Mouse (Mus musculus) forebrain, embryonic 14.5 days (tissue): Measurements from ENCODE around the gene Elmsan1. TPM values are rescaled to one million over a fixed set of nuclear protein-coding genes. Genes with fewer than 3 reads are reported as not detected.

Source experiments
- ATAC-seq: fragments of 200-750 bp; cut with Nextera tagmentation; 2 replicates; pipeline ENCODE4 v1.8.0; 2017; ENCODE audit warnings: mild to moderate bottlenecking, moderate library complexity
- DNase-seq: peaks from one replicate; pipeline ENCODE4 v3.0.0-alpha.2; 2015; ENCODE audit warnings: low spot score
- H3K27ac ChIP-seq: fragments of 300-500 bp; sonication (generic); 2 replicates; pipeline ENCODE4 v1.5.1; 2014; ENCODE audit warnings: low read depth, mild to moderate bottlenecking, control low read depth, low read length, moderate library complexity
- H3K27me3 ChIP-seq: fragments of 300-500 bp; sonication (generic); replicated peaks from 2 replicates; pipeline ENCODE4 v1.6.1; 2014; ENCODE audit warnings: low read length, control low read depth, mixed read lengths; ENCODE audit not compliant: control insufficient read depth, insufficient read depth
- H3K36me3 ChIP-seq: fragments of 300-500 bp; sonication (generic); 2 replicates; pipeline ENCODE4 v1.6.1; 2014; ENCODE audit warnings: low read length, control low read depth; ENCODE audit not compliant: control insufficient read depth, insufficient read depth
- H3K4me1 ChIP-seq: fragments of 300-500 bp; sonication (generic); 2 replicates; pipeline ENCODE4 v1.6.1; 2014; ENCODE audit warnings: antibody characterized with exemption, low read length, control low read depth; ENCODE audit not compliant: control insufficient read depth, insufficient read depth
- H3K4me2 ChIP-seq: fragments of 300-500 bp; sonication (generic); 2 replicates; pipeline ENCODE4 v1.6.1; 2014; ENCODE audit warnings: mild to moderate bottlenecking, control low read depth, low read length
- H3K4me3 ChIP-seq: fragments of 300-500 bp; sonication (generic); 2 replicates; pipeline ENCODE4 v1.5.1; 2014; ENCODE audit warnings: low read depth, low read length, control low read depth
- H3K9ac ChIP-seq: fragments of 300-500 bp; sonication (generic); 2 replicates; pipeline ENCODE4 v1.6.1; 2014; ENCODE audit warnings: mild to moderate bottlenecking, low read length, control low read depth, moderate library complexity
- H3K9me3 ChIP-seq: fragments of 300-500 bp; sonication (generic); replicated peaks from 2 replicates; pipeline ENCODE4 v1.6.1; 2016; ENCODE audit warnings: low read length, control low read depth, mixed read lengths; ENCODE audit not compliant: control insufficient read depth
- WGBS: fragments of 180-500 bp; shearing (Covaris S2); extraction: QIAGEN DNeasy Blood & Tissue Kit; methylation state at CpG from one replicate; pipeline ENCODE4 v1.1.7; 2014; 5-methylcytosine and 5-hydroxymethylcytosine counted together
- polyA plus RNA-seq: library from polyadenylated mRNA; unstranded; fragments of >200 nt; fragmentation: Nextera tagmentation; extraction: Ambion mirVana; gene quantifications from 2 replicates; pipeline ENCODE4 v1.2.1, GENCODE M21; 2014

Gene Elmsan1
- polyA plus RNA-seq, 1 experiment from 2014 or later, result 3.2 TPM

GRCm38 (mm10) chr12:84152352-84153190 lies 66.1 kb downstream of the Elmsan1 start:
- 76% methylated on average over 32 of the region's 32 CpGs for WGBS
- peaks cover 58% of the 10 kb centered on the region for H3K36me3 ChIP-seq
- ATAC-seq, result no peak

GRCm38 (mm10) chr12:84151911-84152310 lies 66.8 kb downstream of the Elmsan1 start:
- Histone ChIP-seq H3K27me3 (no peaks in the 10 kb centered on the region), H3K9ac (no peak overlapping the region), H3K4me2 (no peak overlapping the region), H3K4me3 (no peak overlapping the region), H3K9me3 (no peaks in the 10 kb centered on the region), H3K27ac (no peak overlapping the region), H3K4me1 (peaks cover 4% of the 10 kb centered on the region; the same call in 1 of the 2 replicates), H3K36me3 (peaks cover 57% of the 10 kb centered on the region)
- 93% methylated on average over 10 of the region's 10 CpGs for WGBS
- DNase-seq (no peak), ATAC-seq (no peak)

More at GRCm38 (mm10) chr12:84152352-84153190, 66.1 kb downstream of the Elmsan1 start:
- Histone ChIP-seq H3K9ac (no peak overlapping the region), H3K4me1 (peaks cover 4% of the 10 kb centered on the region; the same call in 1 of the 2 replicates), H3K4me3 (no peak overlapping the region), H3K9me3 (no peaks in the 10 kb centered on the region), H3K27me3 (no peaks in the 10 kb centered on the region), H3K27ac (no peak overlapping the region), H3K4me2 (no peak overlapping the region)
- DNase-seq, result no peak

GRCm38 (mm10) chr12:84150976-84151375 lies 67.7 kb downstream of the Elmsan1 start:
- peaks cover 4% of the 10 kb centered on the region; the same call in 1 of the 2 replicates for H3K4me1 ChIP-seq
- no peak overlapping the region for H3K4me2 ChIP-seq
- no peak overlapping the region for H3K27ac ChIP-seq
- 72% methylated on average over 6 of the region's 6 CpGs for WGBS
- peaks cover 48% of the 10 kb centered on the region for H3K36me3 ChIP-seq
- H3K9me3 ChIP-seq, result no peaks in the 10 kb centered on the region
- DNase-seq, result no peak
- ATAC-seq, result no peak
- no peaks in the 10 kb centered on the region for H3K27me3 ChIP-seq
- no peak overlapping the region for H3K4me3 ChIP-seq
- H3K9ac ChIP-seq, result no peak overlapping the region

- Histone ChIP-seq H3K9me3 (no peaks in the 10 kb centered on the region), H3K4me2 (no peak overlapping the region), H3K27me3 (no peaks in the 10 kb centered on the region), H3K4me1 (peaks cover 4% of the 10 kb centered on the region; the same call in 1 of the 2 replicates), H3K9ac (0 out of 2 replicates have a peak overlapping the region, but pooled peaks have one; percentile 25), H3K27ac (no peak overlapping the region), H3K36me3 (peaks cover 39% of the 10 kb centered on the region), H3K4me3 (no peak overlapping the region)
- DNase-seq (peak; percentile 12), ATAC-seq (no peak)
- 74% methylated on average over 15 of the region's 15 CpGs for WGBS
These were observed 68.7 kb downstream of the Elmsan1 start for GRCm38 (mm10) chr12:84149971-84150370.

GRCm38 (mm10) chr12:84148622-84149012 lies 70.1 kb downstream of the Elmsan1 start:
- Histone ChIP-seq H3K27ac (peak overlapping the region; percentile 46; the same call in 1 of the 2 replicates), H3K4me3 (peak overlapping the region; percentile 58), H3K4me1 (peaks cover 4% of the 10 kb centered on the region; the same call in 1 of the 2 replicates), H3K36me3 (peaks cover 30% of the 10 kb centered on the region), H3K9ac (peak overlapping the region; percentile 72), H3K4me2 (peak overlapping the region; percentile 94), H3K9me3 (no peaks in the 10 kb centered on the region), H3K27me3 (no peaks in the 10 kb centered on the region)
- WGBS, result 4% methylated on average over 10 of the region's 10 CpGs
- peak; percentile 35 for ATAC-seq
- no peak for DNase-seq

GRCm38 (mm10) chr12:84147954-84148621 lies 70.6 kb downstream of the Elmsan1 start, which contains the start of gene Pnma1:
Gene Pnma1, minus strand, starts transcription at chr12:84148489.
- H3K27me3 ChIP-seq, result no peaks in the 10 kb centered on the region
- H3K4me1 ChIP-seq, result peaks cover 4% of the 10 kb centered on the region; the same call in 1 of the 2 replicates
- under 1% methylated on average over 50 of the region's 50 CpGs for WGBS
- peaks cover 27% of the 10 kb centered on the region for H3K36me3 ChIP-seq
- ATAC-seq (peak; percentile 97), DNase-seq (peak; percentile 97)
- H3K9me3 ChIP-seq, result no peaks in the 10 kb centered on the region
- H3K4me2 ChIP-seq, result peak within 1 kb of the TSS; percentile 94
- peak within 1 kb of the TSS; percentile 78 for H3K27ac ChIP-seq
- peak within 1 kb of the TSS; percentile 72 for H3K9ac ChIP-seq
- peak within 1 kb of the TSS; percentile 58 for H3K4me3 ChIP-seq

GRCm38 (mm10) chr12:84142281-84143050 lies 76.2 kb downstream of the Elmsan1 start:
- H3K4me3 ChIP-seq, result no peak overlapping the region
- H3K27ac ChIP-seq, result no peak overlapping the region
- no peaks in the 10 kb centered on the region for H3K4me1 ChIP-seq
- H3K4me2 ChIP-seq, result no peak overlapping the region
- 65% methylated on average over 14 of the region's 14 CpGs for WGBS
- H3K27me3 ChIP-seq, result no peaks in the 10 kb centered on the region
- no peak overlapping the region for H3K9ac ChIP-seq
- H3K9me3 ChIP-seq, result no peaks in the 10 kb centered on the region
- H3K36me3 ChIP-seq, result peaks cover 15% of the 10 kb centered on the region
- no peak for ATAC-seq
- no peak for DNase-seq

GRCm38 (mm10) chr12:84141271-84141670 lies 77.4 kb downstream of the Elmsan1 start:
- no peaks in the 10 kb centered on the region for H3K9me3 ChIP-seq
- WGBS, result 85% methylated on average over 4 of the region's 4 CpGs
- no peak overlapping the region for H3K4me2 ChIP-seq
- DNase-seq (no peak), ATAC-seq (no peak)
- no peak overlapping the region for H3K9ac ChIP-seq
- H3K4me1 ChIP-seq, result no peaks in the 10 kb centered on the region
- no peak overlapping the region for H3K4me3 ChIP-seq
- H3K27ac ChIP-seq, result no peak overlapping the region
- H3K36me3 ChIP-seq, result peaks cover 23% of the 10 kb centered on the region
- H3K27me3 ChIP-seq, result no peaks in the 10 kb centered on the region
